Mouse (Mus musculus) lung, embryonic 16.5 days (tissue): ENCODE measurements at regions not wholly inside any gene's neighbourhood (a gene's known extent, or its start where the extent isn't known, plus 50 kb on each side); places are given as distances from the start of the nearest gene placed in this dataset.

Source experiments
- ATAC-seq: fragments of 200-750 bp; cut with Nextera tagmentation; 2 replicates; pipeline ENCODE4 v1.8.0; 2017; ENCODE audit warnings: low read depth, mild to moderate bottlenecking, moderate library complexity
- H3K27ac ChIP-seq: fragments of 300-500 bp; sonication (generic); 2 replicates; pipeline ENCODE4 v1.5.1; 2014; ENCODE audit warnings: mild to moderate bottlenecking, control low read depth, low read length
- H3K27me3 ChIP-seq: fragments of 300-500 bp; sonication (generic); 2 replicates; pipeline ENCODE4 v1.6.1; 2014; ENCODE audit warnings: low read depth, low read length, mixed read lengths; ENCODE audit not compliant: control insufficient read depth, insufficient read depth
- H3K36me3 ChIP-seq: fragments of 300-500 bp; sonication (generic); 2 replicates; pipeline ENCODE4 v1.6.1; 2014; ENCODE audit warnings: low read length; ENCODE audit not compliant: control insufficient read depth, insufficient read depth
- H3K4me1 ChIP-seq: fragments of 300-500 bp; sonication (generic); replicated peaks from 2 replicates; pipeline ENCODE4 v1.6.1; 2014; ENCODE audit warnings: low read length, mixed read lengths; ENCODE audit not compliant: control insufficient read depth, insufficient read depth
- H3K4me2 ChIP-seq: fragments of 300-500 bp; sonication (generic); 2 replicates; pipeline ENCODE4 v1.6.1; 2014; ENCODE audit warnings: low read depth, low read length, control low read depth
- H3K4me3 ChIP-seq: fragments of 300-500 bp; sonication (generic); 2 replicates; pipeline ENCODE4 v1.5.1; 2014; ENCODE audit warnings: mild to moderate bottlenecking, low read length, control low read depth
- H3K9ac ChIP-seq: fragments of 300-500 bp; sonication (generic); 2 replicates; pipeline ENCODE4 v1.6.1; 2014; ENCODE audit warnings: low read length, control low read depth
- H3K9me3 ChIP-seq: fragments of 300-500 bp; sonication (generic); 2 replicates; pipeline ENCODE4 v1.6.1; 2016; ENCODE audit warnings: low read length; ENCODE audit not compliant: control insufficient read depth
- WGBS: fragments of 180-500 bp; shearing (Covaris S2); extraction: QIAGEN DNeasy Blood & Tissue Kit; methylation state at CpG from one replicate; pipeline ENCODE4 v1.1.7; 2014; 5-methylcytosine and 5-hydroxymethylcytosine counted together

GRCm38 (mm10) chr15:26469901-26470383 is 161.1 kb downstream of the March11 start:
- Histone ChIP-seq H3K9ac (no peak overlapping the region), H3K36me3 (no peaks in the 10 kb centered on the region), H3K4me3 (no peak overlapping the region), H3K4me1 (no peaks in the 10 kb centered on the region), H3K27me3 (no peaks in the 10 kb centered on the region), H3K27ac (no peak overlapping the region), H3K9me3 (no peaks in the 10 kb centered on the region), H3K4me2 (no peak overlapping the region)
- peak; percentile 45; the same call in 1 of the 2 replicates for ATAC-seq
- 6% methylated on average over 8 of the region's 8 CpGs for WGBS

- Histone ChIP-seq H3K9me3 (no peaks in the 10 kb centered on the region), H3K4me2 (no peak overlapping the region), H3K4me1 (no peaks in the 10 kb centered on the region), H3K36me3 (no peaks in the 10 kb centered on the region), H3K27ac (no peak overlapping the region), H3K4me3 (no peak overlapping the region), H3K27me3 (no peaks in the 10 kb centered on the region), H3K9ac (no peak overlapping the region)
- ATAC-seq: no peak
- 84% methylated on average over 5 of the region's 5 CpGs for WGBS
Observed at GRCm38 (mm10) chr15:26487378-26487777, 178.5 kb downstream of the March11 start.
